Comparison of ENCODE assay signal across 18 mouse cellular contexts in genomic region chr1:64560105-64560504, GRCm38 (mm10).
"Had no signal": no experiment of that assay in that cellular context is flagged by ENCODE, and none has a peak within 500 bp of the region (broad histone marks: within the 10 kb centered on the region; RNA-seq: fewer than 3 reads in every experiment).

No protein-coding gene starts in this region.

- H3K27ac ChIP-seq: kidney, embryonic 15.5 days; left cerebral cortex, adult 2 months; liver, embryonic 13.5 days; midbrain, embryonic 12.5 days; neural tube, embryonic 13.5 days; stomach, embryonic 15.5 days had no signal

- H3K9me3 ChIP-seq: kidney, embryonic 15.5 days; liver, embryonic 13.5 days; midbrain, embryonic 12.5 days; neural tube, embryonic 13.5 days; stomach, embryonic 15.5 days had no signal

- ATAC-seq: midbrain, embryonic 16.5 days had no signal

- H3K4me3 ChIP-seq: kidney, embryonic 15.5 days; left cerebral cortex, adult 2 months; liver, embryonic 13.5 days; midbrain, embryonic 12.5 days; myocyte; neural tube, embryonic 13.5 days; stomach, embryonic 15.5 days had no signal

- H3K4me1 ChIP-seq: kidney, embryonic 15.5 days; liver, embryonic 13.5 days; midbrain, embryonic 12.5 days; neural tube, embryonic 13.5 days; stomach, embryonic 15.5 days had no signal

- H3K27me3 ChIP-seq: kidney, embryonic 15.5 days; liver, embryonic 13.5 days; midbrain, embryonic 12.5 days; neural tube, embryonic 13.5 days; stomach, embryonic 15.5 days had no signal

- DNase-seq: kidney, postnatal 10 days; kidney, postnatal 36 days; layer of hippocampus, postnatal 36 days; liver, embryonic 13.5 days; lung, adult 2 months; lung, postnatal 14 days; lung, postnatal 4 days; retina, postnatal 1 day; right cerebral cortex, postnatal 25 days; spleen, adult 18-20 months; thymus, postnatal 25 days had no signal

- H3K4me2 ChIP-seq: kidney, embryonic 15.5 days; liver, embryonic 13.5 days; midbrain, embryonic 12.5 days; neural tube, embryonic 13.5 days; stomach, embryonic 15.5 days had no signal

- H3K9ac ChIP-seq: kidney, embryonic 15.5 days; liver, embryonic 13.5 days; midbrain, embryonic 12.5 days; neural tube, embryonic 13.5 days; stomach, embryonic 15.5 days had no signal
